Mouse (Mus musculus) heart, postnatal 0 days (tissue): ENCODE data around the gene Hoxc13.

Experiments
- CTCF ChIP-seq: IDR thresholded peaks from 2 replicates; pipeline ENCODE4 v1.5.1; 2016; ENCODE audit warnings: antibody characterized with exemption, control low read depth, low read depth
- EP300 ChIP-seq: IDR thresholded peaks from 2 replicates; pipeline ENCODE4 v1.6.1; 2016; ENCODE audit warnings: antibody characterized with exemption, low read depth

DNA sequence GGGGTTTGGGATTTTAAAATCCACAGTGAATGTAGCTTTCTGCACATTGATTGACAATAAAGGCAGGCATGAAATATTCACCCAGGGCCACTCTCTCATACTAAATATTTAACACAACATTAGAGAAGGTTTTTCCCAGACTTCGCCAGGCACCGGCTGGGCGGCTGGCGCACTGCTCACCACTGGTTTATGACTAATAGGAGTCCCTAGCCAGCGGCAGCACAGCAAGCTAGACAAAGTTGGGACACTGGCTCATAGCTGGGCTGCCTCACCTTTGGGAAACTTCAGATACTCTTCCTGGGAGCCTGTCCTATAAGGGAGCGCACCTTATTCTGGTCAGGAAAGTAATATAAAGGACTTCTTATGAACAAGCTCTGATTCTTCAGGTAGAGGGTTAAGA lies 32.7 kb downstream of the Hoxc13 start:
- TF ChIP-seq CTCF = no peak
- TF ChIP-seq EP300 = no peak
